Mouse (Mus musculus): ENCODE measurements around the gene Fzd7. TPM values are rescaled to one million over a fixed set of nuclear protein-coding genes. Genes with fewer than 3 reads are reported as not detected.

Gene Fzd7
- total RNA-seq, 4 experiments from 2014 or later: 14.6 to 19.8 (median 15.8) TPM

- DNase-seq: no peak
These were observed 9.7 kb upstream of the Fzd7 start for GRCm38 (mm10) chr1:59472368-59473180.

- DNase-seq: no peak
These were observed 9.1 kb upstream of the Fzd7 start for GRCm38 (mm10) chr1:59473181-59473555.

- no peak for DNase-seq
These were observed 6.6 kb upstream of the Fzd7 start for GRCm38 (mm10) chr1:59475618-59476017.

DNA sequence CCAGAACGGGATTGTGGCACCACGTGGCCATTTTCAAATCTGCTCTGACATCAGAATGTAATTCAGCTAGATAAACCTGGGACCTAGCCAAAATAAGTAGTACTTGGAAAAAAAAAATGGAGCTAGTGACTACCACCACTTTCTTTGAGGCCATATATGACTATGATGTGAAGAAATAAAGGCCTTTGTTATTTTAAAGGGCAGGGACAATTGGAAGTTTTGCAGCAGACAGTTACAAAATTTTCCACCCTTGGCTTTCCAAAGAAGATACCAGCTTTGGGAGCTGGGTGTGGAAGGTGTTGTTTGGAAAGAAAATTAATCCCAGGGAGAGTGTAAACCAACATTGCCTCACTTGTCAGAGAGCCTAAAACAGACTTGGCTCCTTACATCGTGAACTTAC is 3.3 kb upstream of the Fzd7 start:
- no peak for DNase-seq

DNA sequence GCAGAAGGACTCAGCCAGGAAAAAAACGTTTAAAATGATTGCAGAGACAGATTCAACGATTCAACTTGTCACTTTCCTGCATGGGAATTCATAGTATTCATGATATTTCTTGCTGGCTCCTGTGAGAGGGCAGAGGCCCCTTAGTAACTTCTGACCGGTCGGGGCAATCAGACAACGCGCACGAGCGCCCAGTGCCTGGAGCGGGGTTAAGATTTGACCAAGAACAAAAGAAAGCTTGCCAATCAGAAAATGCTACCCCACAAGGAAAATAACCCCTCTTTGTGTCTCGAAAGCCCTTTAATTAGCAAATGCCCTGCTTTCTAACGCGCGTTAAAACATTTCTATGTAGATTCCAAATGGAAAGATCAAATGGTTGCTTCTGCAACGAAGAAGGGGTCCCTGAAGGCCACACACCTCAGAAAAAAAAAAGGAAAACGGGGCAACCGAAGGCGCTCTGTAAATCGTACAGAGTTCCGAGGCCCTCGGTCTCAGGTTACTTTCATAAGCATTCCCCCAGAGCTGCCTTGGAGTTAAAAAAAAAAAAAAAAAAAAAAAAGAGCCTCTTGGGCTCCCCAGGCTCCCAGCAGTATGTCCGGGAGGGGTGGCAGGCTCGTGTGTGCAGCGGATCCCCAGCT is 1.3 kb upstream of the Fzd7 start:
- DNase-seq: no peak

DNA sequence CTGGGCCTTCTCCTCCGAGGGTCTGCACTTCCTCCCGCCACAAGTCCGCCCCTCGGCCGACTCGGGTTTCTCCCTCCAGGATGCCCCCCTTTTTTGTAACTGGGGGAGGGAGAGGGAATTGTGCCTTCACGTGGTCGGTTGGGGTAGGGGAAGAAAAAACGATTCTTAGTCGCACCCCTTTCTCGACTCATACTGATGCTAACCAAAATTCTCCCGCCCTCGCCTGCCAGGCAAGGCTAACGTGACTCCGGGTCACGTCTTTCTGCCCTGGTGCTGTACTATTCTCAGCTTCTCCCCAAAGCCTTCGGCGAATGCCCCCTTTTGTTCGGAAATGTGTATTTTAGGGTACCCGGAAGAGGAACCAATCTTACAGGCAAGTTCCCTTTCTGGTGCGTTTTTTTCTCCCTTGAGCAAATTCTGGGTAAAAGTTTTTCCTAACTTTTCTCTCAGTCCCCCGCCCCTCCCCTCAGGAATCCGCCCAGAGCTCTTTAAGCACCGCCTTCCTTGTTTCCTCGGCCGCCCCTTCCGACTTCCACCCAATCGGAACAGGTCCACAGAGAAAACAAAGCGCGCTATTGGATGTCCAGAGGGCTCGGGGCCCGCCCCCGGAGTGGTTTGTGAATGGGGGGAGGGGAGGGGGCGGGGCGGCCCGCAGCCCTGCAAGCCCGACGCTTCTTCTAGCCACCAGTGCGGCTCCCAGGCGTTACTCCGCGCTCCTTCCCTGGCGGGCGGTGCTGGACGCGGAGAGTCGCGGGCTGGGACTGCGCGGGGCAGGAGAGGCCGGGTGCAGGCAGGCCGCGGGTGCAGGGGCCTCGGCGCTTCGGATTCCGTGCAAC is 550 bp upstream of the Fzd7 start:
- DNase-seq: peak; percentile 95

DNA sequence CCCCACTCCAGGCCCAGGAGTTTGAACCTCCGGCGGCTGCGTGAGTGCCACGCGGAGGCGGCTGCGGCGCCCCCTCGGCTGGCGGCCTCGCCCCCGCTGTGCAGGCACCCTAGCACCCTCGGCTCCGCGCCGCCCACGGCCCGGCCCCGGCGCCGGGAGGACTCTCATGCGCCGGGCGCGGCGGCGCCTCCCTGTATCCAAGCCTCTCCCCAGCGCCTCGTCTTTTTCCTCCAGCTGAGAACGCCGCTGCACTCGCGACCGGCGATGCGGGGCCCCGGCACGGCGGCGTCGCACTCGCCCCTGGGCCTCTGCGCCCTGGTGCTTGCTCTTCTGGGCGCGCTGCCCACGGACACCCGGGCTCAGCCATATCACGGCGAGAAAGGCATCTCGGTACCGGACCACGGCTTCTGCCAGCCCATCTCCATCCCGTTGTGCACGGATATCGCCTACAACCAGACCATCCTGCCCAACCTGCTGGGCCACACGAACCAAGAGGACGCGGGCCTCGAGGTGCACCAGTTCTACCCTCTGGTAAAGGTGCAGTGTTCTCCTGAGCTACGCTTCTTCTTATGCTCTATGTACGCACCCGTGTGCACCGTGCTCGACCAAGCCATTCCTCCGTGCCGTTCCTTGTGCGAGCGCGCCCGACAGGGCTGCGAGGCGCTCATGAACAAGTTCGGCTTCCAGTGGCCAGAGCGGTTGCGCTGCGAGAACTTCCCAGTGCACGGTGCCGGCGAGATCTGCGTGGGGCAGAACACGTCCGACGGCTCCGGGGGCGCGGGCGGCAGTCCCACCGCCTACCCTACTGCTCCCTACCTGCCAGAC is 684 bp downstream of the Fzd7 start:
- peak; percentile 28 for DNase-seq

GRCm38 (mm10) chr1:59483521-59484245 is 1.5 kb downstream of the Fzd7 start:
- DNase-seq: peak; percentile 63

- no peak for DNase-seq
These were observed 2.1 kb downstream of the Fzd7 start for GRCm38 (mm10) chr1:59484314-59484713.

GRCm38 (mm10) chr1:59484791-59485785 is 2.9 kb downstream of the Fzd7 start:
- no peak for DNase-seq

GRCm38 (mm10) chr1:59485803-59486202 is 3.6 kb downstream of the Fzd7 start:
- DNase-seq: no peak

DNA sequence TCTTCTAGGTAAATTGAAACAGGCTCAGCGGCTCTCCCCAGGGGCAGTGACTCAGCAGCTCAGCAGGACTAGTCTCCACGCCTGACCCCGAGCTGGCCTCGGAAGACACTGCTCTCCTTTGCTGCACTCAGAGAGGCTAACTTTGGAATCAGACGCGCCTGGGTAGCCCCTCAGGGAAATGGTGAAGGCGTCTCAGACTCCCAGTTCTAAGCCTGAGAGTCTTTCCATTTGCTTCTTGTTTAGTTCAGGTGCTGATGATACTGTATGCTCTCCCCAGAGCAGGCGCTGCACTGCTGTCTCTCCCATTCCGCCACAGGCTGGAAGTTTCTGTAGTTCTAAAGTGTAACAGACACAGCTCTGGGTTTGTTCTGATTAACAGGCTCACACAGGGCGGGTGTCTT is 5.4 kb downstream of the Fzd7 start:
- peak; percentile 54 for DNase-seq

GRCm38 (mm10) chr1:59488481-59488880 is 6.3 kb downstream of the Fzd7 start:
- no peak for DNase-seq

DNA sequence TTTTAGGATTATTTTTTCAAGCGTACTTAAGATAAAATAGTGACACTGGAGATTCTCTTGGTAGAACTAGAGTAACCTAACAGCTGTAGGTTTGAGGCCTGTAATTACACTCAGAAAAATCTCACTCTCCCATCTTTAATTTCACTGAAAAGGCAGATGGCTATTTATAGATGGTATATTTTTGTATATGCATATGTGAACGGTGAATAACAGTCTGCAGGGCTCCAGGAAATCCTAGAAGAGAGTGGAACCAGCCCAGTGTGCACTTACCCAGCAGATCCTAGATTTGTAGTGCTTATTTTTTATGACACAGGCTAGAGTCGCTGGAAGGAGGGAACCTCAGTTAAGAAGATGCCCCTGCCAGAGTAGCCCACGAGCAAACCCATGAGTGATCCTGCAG is 6.8 kb downstream of the Fzd7 start:
- no peak for DNase-seq

DNA sequence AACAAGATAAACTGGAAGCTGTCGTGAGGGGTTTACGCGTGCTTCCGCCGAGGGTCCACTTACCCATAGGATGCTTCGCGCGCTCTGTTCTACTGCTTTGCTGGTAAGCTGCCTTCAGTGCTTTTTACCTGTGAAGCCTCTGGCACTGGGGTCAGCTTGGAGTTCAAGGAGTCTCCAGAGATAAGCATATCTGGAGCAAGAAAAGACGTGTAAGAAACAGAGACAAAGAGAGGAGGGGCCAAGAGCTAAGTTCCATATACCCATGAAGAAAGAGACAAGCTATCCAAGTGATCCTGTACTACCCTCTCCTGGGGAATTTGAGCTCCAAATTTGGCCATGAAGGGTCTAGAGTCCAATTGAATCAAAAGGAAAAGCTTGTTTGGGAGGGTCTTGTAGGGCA is 9.3 kb downstream of the Fzd7 start:
- DNase-seq: no peak

DNA sequence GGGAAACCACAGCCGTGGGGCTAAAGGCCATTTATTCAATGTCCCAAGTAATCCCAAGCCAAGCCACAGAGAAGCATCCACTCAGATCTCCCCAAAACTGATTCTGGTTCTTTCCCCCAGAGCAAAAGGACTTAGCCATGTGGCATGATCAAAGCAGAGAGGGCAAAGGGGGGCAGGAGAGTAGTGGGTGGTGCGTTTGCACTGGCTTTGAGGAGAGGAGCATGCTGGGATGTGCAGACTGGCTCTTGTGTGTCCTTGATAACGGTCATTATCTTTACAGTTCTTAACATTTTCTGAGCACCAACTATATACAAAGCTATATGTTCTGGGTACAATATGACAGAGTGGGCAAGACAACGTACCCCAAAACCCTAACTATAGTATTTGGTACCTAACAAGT is 10.2 kb downstream of the Fzd7 start:
- no peak for DNase-seq

DNA sequence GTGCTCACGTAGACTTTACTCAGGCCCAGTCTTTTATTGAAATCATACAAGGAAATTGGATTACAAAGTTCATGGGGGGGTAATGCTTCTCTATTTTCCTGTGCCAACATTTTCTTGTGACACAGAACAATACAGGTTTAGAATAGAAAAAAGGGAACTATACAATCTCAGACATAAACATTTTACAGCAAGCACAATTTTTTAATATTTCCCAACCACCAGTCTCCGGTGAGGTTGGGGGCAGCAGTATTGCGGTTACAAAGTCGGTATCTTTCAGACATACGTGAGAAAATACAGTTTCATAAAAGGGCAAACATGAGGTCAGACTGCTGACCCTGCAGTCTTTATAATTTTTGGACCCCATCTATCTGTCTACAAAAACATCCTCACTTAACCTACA is 13.7 kb downstream of the Fzd7 start:
- DNase-seq: no peak

GRCm38 (mm10) chr1:59497741-59498613 is 15.8 kb downstream of the Fzd7 start:
- DNase-seq: no peak

- no peak for DNase-seq
These were observed 17.1 kb downstream of the Fzd7 start for GRCm38 (mm10) chr1:59499327-59499726.

Measured in adrenal gland, adult 8-10 months (tissue).